Mouse (Mus musculus): ENCODE measurements around the gene Gimap1. TPM values are rescaled to one million over a fixed set of nuclear protein-coding genes. Genes with fewer than 3 reads are reported as not detected.
A peak's percentile ranks its signal among the peaks of the same experiment; 100 is the strongest.

Gene Gimap1
- polyA plus RNA-seq, 1 experiment from 2014 or later, result 5.9 TPM

- peak; percentile 18 for DNase-seq (ENCODE audit: extremely low spot score, low spot score)
- WGBS, result under 1% methylated on average over 52 of the region's 52 CpGs
- H3K27ac ChIP-seq, result no peak overlapping the region; the same call in 1 of the 2 replicates
These were observed 3.8 kb downstream of the Gimap1 start for GRCm38 (mm10) chr6:48742422-48743351.

GRCm38 (mm10) chr6:48745490-48745889, 6.6 kb downstream of the Gimap1 start:
- Histone ChIP-seq H3K4me1 (peaks cover 28% of the 10 kb centered on the region), H3K27ac (peak overlapping the region; percentile 15; the same call in 1 of the 2 replicates), H3K36me3 (replicated peaks) (no peaks in the 10 kb centered on the region), H3K4me3 (no peak overlapping the region), H3K27me3 (ENCODE audit: poor library complexity, severe bottlenecking) (peaks cover 48% of the 10 kb centered on the region), H3K9me3 (no peaks in the 10 kb centered on the region)
- no peak for DNase-seq (ENCODE audit: extremely low spot score, low spot score)
- 76% methylated on average over 2 of the region's 2 CpGs for WGBS

More at GRCm38 (mm10) chr6:48742422-48743351, 3.8 kb downstream of the Gimap1 start:
- Histone ChIP-seq H3K4me1 (peaks cover 28% of the 10 kb centered on the region), H3K27me3 (ENCODE audit: poor library complexity, severe bottlenecking) (peaks cover 52% of the 10 kb centered on the region), H3K36me3 (replicated peaks) (no peaks in the 10 kb centered on the region), H3K4me3 (peak overlapping the region; percentile 59), H3K9me3 (no peaks in the 10 kb centered on the region)

GRCm38 (mm10) chr6:48745959-48746889, 7.4 kb downstream of the Gimap1 start, which contains the start of gene Gimap5:
Gene Gimap5 (plus strand): TSS chr6:48746197.
- DNase-seq (ENCODE audit: extremely low spot score, low spot score), result no peak
- H3K4me1 ChIP-seq, result peaks cover 21% of the 10 kb centered on the region
- peaks cover 40% of the 10 kb centered on the region for H3K27me3 ChIP-seq (ENCODE audit: poor library complexity, severe bottlenecking)
- H3K9me3 ChIP-seq, result no peaks in the 10 kb centered on the region
- peak within 1 kb of the TSS; percentile 15; the same call in 1 of the 2 replicates for H3K27ac ChIP-seq
- 41% methylated on average over 16 of the region's 16 CpGs for WGBS
- H3K4me3 ChIP-seq, result no peak within 1 kb of the TSS
- H3K36me3 ChIP-seq (replicated peaks), result no peaks in the 10 kb centered on the region

GRCm38 (mm10) chr6:48747091-48747966, 8.5 kb downstream of the Gimap1 start:
- H3K36me3 ChIP-seq (replicated peaks), result no peaks in the 10 kb centered on the region
- peaks cover 11% of the 10 kb centered on the region for H3K4me1 ChIP-seq
- H3K4me3 ChIP-seq, result no peak overlapping the region
- H3K9me3 ChIP-seq, result no peaks in the 10 kb centered on the region
- H3K27me3 ChIP-seq (ENCODE audit: poor library complexity, severe bottlenecking), result peaks cover 29% of the 10 kb centered on the region
- H3K27ac ChIP-seq, result no peak overlapping the region
- WGBS, result 78% methylated on average over 7 of the region's 7 CpGs
- no peak for DNase-seq (ENCODE audit: extremely low spot score, low spot score)

- H3K4me1 ChIP-seq, result no peaks in the 10 kb centered on the region
- no peak overlapping the region for H3K4me3 ChIP-seq
- H3K9me3 ChIP-seq, result peaks cover 8% of the 10 kb centered on the region; the same call in 1 of the 2 replicates
- DNase-seq (ENCODE audit: extremely low spot score, low spot score), result no peak
- WGBS, result 93% methylated on average over 7 of the region's 7 CpGs
- no peaks in the 10 kb centered on the region for H3K36me3 ChIP-seq (replicated peaks)
- no peaks in the 10 kb centered on the region for H3K27me3 ChIP-seq (ENCODE audit: poor library complexity, severe bottlenecking)
- H3K27ac ChIP-seq, result no peak overlapping the region
These were observed 24.9 kb downstream of the Gimap1 start for GRCm38 (mm10) chr6:48763567-48764270.

- Histone ChIP-seq H3K27ac (no peak overlapping the region), H3K4me3 (no peak overlapping the region), H3K9me3 (peaks cover 8% of the 10 kb centered on the region; the same call in 1 of the 2 replicates), H3K4me1 (no peaks in the 10 kb centered on the region), H3K36me3 (replicated peaks) (no peaks in the 10 kb centered on the region), H3K27me3 (ENCODE audit: poor library complexity, severe bottlenecking) (no peaks in the 10 kb centered on the region)
- 94% methylated on average over 10 of the region's 10 CpGs for WGBS
- no peak for DNase-seq (ENCODE audit: extremely low spot score, low spot score)
These were observed 25.6 kb downstream of the Gimap1 start for GRCm38 (mm10) chr6:48764496-48764895.

- no peak overlapping the region for H3K4me3 ChIP-seq
- peaks cover 8% of the 10 kb centered on the region; the same call in 1 of the 2 replicates for H3K9me3 ChIP-seq
- H3K27ac ChIP-seq, result no peak overlapping the region
- H3K4me1 ChIP-seq, result 0 out of 2 replicates have a peak, but pooled peaks cover 4% of the 10 kb centered on the region
- H3K36me3 ChIP-seq (replicated peaks), result no peaks in the 10 kb centered on the region
- 73% methylated on average over 9 of the region's 9 CpGs for WGBS
- H3K27me3 ChIP-seq (ENCODE audit: poor library complexity, severe bottlenecking), result no peaks in the 10 kb centered on the region
- no peak for DNase-seq (ENCODE audit: extremely low spot score, low spot score)
These were observed 29.5 kb downstream of the Gimap1 start for GRCm38 (mm10) chr6:48768178-48768869.

GRCm38 (mm10) chr6:48768933-48769332, 30.1 kb downstream of the Gimap1 start:
- H3K36me3 ChIP-seq (replicated peaks), result no peaks in the 10 kb centered on the region
- H3K27me3 ChIP-seq (ENCODE audit: poor library complexity, severe bottlenecking), result no peaks in the 10 kb centered on the region
- no peak for DNase-seq (ENCODE audit: extremely low spot score, low spot score)
- peaks cover 8% of the 10 kb centered on the region; the same call in 1 of the 2 replicates for H3K9me3 ChIP-seq
- H3K4me3 ChIP-seq, result no peak overlapping the region
- 0 out of 2 replicates have a peak, but pooled peaks cover 4% of the 10 kb centered on the region for H3K4me1 ChIP-seq
- WGBS, result 83% methylated on average over 3 of the region's 3 CpGs
- no peak overlapping the region for H3K27ac ChIP-seq

GRCm38 (mm10) chr6:48770696-48771095, 31.8 kb downstream of the Gimap1 start, which contains the start of gene Gimap3:
Gene Gimap3 (minus strand): TSS chr6:48770851.
- no peak for DNase-seq (ENCODE audit: extremely low spot score, low spot score)
- Histone ChIP-seq H3K9me3 (no peaks in the 10 kb centered on the region), H3K36me3 (replicated peaks) (no peaks in the 10 kb centered on the region), H3K27ac (0 out of 2 replicates have a peak within 1 kb of the TSS, but pooled peaks have one; percentile 20), H3K4me1 (0 out of 2 replicates have a peak, but pooled peaks cover 4% of the 10 kb centered on the region), H3K27me3 (ENCODE audit: poor library complexity, severe bottlenecking) (no peaks in the 10 kb centered on the region), H3K4me3 (no peak within 1 kb of the TSS)
- WGBS, result 95% methylated on average over 3 of the region's 3 CpGs

- DNase-seq (ENCODE audit: extremely low spot score, low spot score), result peak; percentile 75
- Histone ChIP-seq H3K4me3 (no peak overlapping the region), H3K9me3 (no peaks in the 10 kb centered on the region), H3K36me3 (replicated peaks) (no peaks in the 10 kb centered on the region), H3K27me3 (ENCODE audit: poor library complexity, severe bottlenecking) (no peaks in the 10 kb centered on the region), H3K4me1 (0 out of 2 replicates have a peak, but pooled peaks cover 4% of the 10 kb centered on the region), H3K27ac (0 out of 2 replicates have a peak overlapping the region, but pooled peaks have one; percentile 20)
- WGBS, result 13% methylated on average over 8 of the region's 8 CpGs
These were observed 33.2 kb downstream of the Gimap1 start for GRCm38 (mm10) chr6:48772030-48772429.
